Mouse (Mus musculus) neural tube, embryonic 12.5 days (tissue): ENCODE data around the gene Sfxn3. TPM values are rescaled to one million over a fixed set of nuclear protein-coding genes. Genes with fewer than 3 reads are reported as not detected.
A peak's percentile ranks its signal among the peaks of the same experiment; 100 is the strongest.

Source experiments
- ATAC-seq: fragments of 200-750 bp; cut with Nextera tagmentation; 2 replicates; pipeline ENCODE4 v1.8.0; 2017; ENCODE audit warnings: low read depth, mild to moderate bottlenecking, moderate TSS enrichment, moderate library complexity; ENCODE audit not compliant: low FRiP score
- H3K27ac ChIP-seq: fragments of 300-500 bp; sonication (generic); 2 replicates; pipeline ENCODE4 v1.5.1; 2016
- H3K27me3 ChIP-seq: fragments of 300-500 bp; sonication (generic); replicated peaks from 2 replicates; pipeline ENCODE4 v1.6.1; 2016; ENCODE audit warnings: mild to moderate bottlenecking
- H3K36me3 ChIP-seq: fragments of 300-500 bp; sonication (generic); 2 replicates; pipeline ENCODE4 v1.6.1; 2016; ENCODE audit warnings: mild to moderate bottlenecking
- H3K4me1 ChIP-seq: fragments of 300-500 bp; sonication (generic); 2 replicates; pipeline ENCODE4 v1.6.1; 2016
- H3K4me2 ChIP-seq: fragments of 300-500 bp; sonication (generic); replicated peaks from 2 replicates; pipeline ENCODE4 v1.6.1; 2016; ENCODE audit warnings: mild to moderate bottlenecking
- H3K4me3 ChIP-seq: fragments of 300-500 bp; sonication (generic); 2 replicates; pipeline ENCODE4 v1.5.1; 2016
- H3K9ac ChIP-seq: fragments of 300-500 bp; sonication (generic); 2 replicates; pipeline ENCODE4 v1.6.1; 2016; ENCODE audit warnings: mild to moderate bottlenecking
- H3K9me3 ChIP-seq: fragments of 300-500 bp; sonication (generic); 2 replicates; pipeline ENCODE4 v1.6.1; 2016; ENCODE audit warnings: mild to moderate bottlenecking
- WGBS: fragments of 180-500 bp; shearing (Covaris S2); methylation state at CpG from one replicate; pipeline ENCODE4 v1.1.7; 2016; 5-methylcytosine and 5-hydroxymethylcytosine counted together
- polyA plus RNA-seq: library from polyadenylated mRNA; unstranded; fragments of >200 nt; fragmentation: Nextera tagmentation; extraction: Ambion mirVana; gene quantifications from 2 replicates; pipeline ENCODE4 v1.2.1, GENCODE M21; 2016

Sfxn3 gene
- polyA plus RNA-seq, 1 experiment from 2014 or later, result 41.2 TPM

DNA sequence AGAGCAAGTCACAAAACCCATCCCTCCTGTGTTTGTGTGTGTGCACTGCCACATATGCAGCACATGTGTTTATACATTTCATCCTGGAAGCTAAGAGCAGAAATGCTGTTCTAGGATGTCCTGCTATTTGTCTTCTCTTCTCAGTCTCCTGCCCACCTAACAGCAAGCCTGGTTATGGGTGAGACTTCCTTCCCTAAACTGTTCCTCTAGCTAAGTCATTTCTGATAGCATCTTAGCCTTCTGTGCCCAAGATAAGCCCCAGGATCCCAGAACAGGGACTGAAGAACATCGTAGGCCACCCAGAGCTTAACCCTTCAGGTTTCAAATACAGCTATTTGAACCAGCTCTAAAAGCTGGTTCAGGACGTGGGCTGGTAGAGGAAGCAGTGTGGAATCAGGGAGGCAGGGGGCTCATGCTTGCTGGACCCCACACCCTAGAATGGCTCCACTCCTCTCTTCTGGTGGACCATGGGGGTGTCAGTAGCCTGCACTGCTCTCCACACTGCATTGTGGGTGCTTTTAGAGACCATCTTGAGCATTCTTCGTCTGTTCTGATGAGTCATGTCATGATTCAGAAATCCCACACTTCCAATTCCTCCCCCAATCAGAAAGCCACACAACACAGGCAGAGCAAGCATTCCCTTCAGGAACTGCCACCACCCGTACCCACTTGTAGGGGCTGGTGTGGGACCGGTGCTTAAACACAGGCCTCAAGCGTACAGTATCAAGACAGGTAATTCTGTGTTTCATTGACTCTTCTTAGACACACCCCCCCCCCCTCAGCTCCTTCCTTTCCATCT lies 7.8 kb downstream of the Sfxn3 start:
- H3K4me1 ChIP-seq, result peaks cover 23% of the 10 kb centered on the region
- 0 out of 2 replicates have a peak, but pooled peaks cover 4% of the 10 kb centered on the region for H3K27me3 ChIP-seq
- no peak overlapping the region for H3K9ac ChIP-seq
- no peaks in the 10 kb centered on the region for H3K9me3 ChIP-seq
- H3K4me3 ChIP-seq, result no peak overlapping the region
- H3K36me3 ChIP-seq, result peaks cover 22% of the 10 kb centered on the region; the same call in 1 of the 2 replicates
- 81% methylated on average over 6 of the region's 6 CpGs for WGBS
- H3K4me2 ChIP-seq, result no peak overlapping the region
- ATAC-seq, result no peak
- H3K27ac ChIP-seq, result no peak overlapping the region

DNA sequence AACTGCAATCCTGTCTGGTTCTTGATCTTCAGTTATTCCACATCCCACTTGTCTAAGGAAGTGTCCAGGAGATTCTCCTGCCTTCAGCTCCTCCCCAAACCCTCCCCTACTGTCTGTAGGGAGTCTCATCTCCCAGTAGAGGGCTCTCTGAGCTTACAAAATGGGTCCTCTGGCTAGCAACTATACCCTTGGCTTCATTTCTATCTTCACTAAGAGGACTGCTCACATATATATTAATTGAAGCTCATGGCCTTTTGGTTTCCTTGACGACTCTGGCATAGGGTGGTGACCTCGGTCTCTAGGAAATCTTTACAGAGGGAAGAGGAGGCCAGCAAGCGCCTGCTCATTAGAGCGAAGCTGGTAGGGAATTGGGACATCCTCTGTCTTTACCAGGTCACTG lies 9.1 kb downstream of the Sfxn3 start:
- 49% methylated on average over 4 of the region's 4 CpGs for WGBS
- no peak overlapping the region for H3K27ac ChIP-seq
- H3K36me3 ChIP-seq, result peaks cover 18% of the 10 kb centered on the region; the same call in 1 of the 2 replicates
- no peak overlapping the region for H3K4me3 ChIP-seq
- peaks cover 23% of the 10 kb centered on the region for H3K4me1 ChIP-seq
- H3K9me3 ChIP-seq, result no peaks in the 10 kb centered on the region
- 0 out of 2 replicates have a peak, but pooled peaks cover 4% of the 10 kb centered on the region for H3K27me3 ChIP-seq
- no peak for ATAC-seq
- peak overlapping the region; percentile 78 for H3K4me2 ChIP-seq
- no peak overlapping the region for H3K9ac ChIP-seq

DNA sequence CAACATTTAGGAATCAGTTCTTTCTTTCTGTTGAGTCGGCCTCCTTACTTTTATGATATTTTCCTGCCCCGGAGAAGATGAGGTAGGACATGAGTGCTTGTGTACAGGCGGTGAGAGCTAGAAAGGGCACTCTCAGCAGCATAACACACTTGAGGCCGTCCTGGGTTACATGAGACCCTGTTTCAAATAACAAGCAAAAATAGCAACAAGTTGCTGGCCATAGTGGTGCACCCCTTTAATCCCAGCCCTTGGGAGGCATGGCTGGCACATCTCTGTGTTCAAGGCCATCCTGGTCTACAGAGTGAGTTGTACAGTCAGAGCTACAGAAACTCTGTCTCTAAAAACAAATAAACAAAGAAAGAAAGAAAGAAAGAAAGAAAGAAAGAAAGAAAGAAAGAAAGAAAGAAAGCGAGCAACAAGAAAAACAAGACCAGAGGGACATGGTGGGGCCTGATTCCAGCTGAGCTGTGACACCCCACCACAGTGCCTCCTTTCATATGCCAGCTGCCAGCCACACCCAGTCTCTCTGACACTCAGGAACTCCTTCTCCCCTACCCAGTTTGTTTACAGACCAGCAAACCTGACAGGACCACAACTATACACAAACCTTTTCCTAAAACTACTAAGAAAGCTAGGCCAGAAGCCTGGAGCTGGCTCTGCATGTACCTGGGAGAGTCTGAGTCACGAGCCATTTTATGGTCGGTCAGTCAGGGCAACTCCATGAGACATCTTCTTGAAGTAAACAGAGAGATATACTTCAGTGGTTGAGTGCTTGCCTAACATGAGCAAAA lies 9.8 kb downstream of the Sfxn3 start:
- no peak for ATAC-seq
- 90% methylated on average over 7 of the region's 7 CpGs for WGBS
- Histone ChIP-seq H3K9me3 (no peaks in the 10 kb centered on the region), H3K4me2 (peak overlapping the region; percentile 78), H3K36me3 (peaks cover 16% of the 10 kb centered on the region; the same call in 1 of the 2 replicates), H3K4me1 (peaks cover 23% of the 10 kb centered on the region), H3K4me3 (no peak overlapping the region), H3K27ac (no peak overlapping the region), H3K9ac (peak overlapping the region; percentile 60; the same call in 1 of the 2 replicates), H3K27me3 (0 out of 2 replicates have a peak, but pooled peaks cover 4% of the 10 kb centered on the region)

DNA sequence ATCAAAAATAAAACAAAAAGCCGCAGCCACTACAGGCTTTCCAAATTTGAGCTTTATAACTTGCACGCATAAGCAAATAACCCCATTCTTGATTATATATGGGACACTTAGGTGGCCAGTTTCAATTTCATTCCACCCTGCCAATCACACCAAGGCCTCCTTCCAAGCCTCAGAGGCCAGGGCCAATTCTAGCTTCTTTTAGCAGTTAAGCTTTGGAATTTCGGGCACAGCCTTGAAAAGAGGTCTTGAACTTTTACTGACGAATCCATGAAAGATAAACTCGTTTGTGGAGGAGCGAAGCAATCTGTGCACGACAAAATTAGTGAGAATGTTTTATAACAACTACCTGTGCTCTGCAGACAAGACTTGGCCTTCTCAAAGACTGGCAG lies 10.4 kb downstream of the Sfxn3 start:
- Histone ChIP-seq H3K9me3 (no peaks in the 10 kb centered on the region), H3K36me3 (peaks cover 11% of the 10 kb centered on the region; the same call in 1 of the 2 replicates), H3K27me3 (0 out of 2 replicates have a peak, but pooled peaks cover 4% of the 10 kb centered on the region), H3K27ac (peak overlapping the region; percentile 95), H3K4me2 (peak overlapping the region; percentile 78), H3K4me1 (peaks cover 23% of the 10 kb centered on the region), H3K4me3 (peak overlapping the region; percentile 57), H3K9ac (peak overlapping the region; percentile 60)
- WGBS, result 51% methylated on average over 7 of the region's 7 CpGs
- no peak; the same call in 1 of the 2 replicates for ATAC-seq

DNA sequence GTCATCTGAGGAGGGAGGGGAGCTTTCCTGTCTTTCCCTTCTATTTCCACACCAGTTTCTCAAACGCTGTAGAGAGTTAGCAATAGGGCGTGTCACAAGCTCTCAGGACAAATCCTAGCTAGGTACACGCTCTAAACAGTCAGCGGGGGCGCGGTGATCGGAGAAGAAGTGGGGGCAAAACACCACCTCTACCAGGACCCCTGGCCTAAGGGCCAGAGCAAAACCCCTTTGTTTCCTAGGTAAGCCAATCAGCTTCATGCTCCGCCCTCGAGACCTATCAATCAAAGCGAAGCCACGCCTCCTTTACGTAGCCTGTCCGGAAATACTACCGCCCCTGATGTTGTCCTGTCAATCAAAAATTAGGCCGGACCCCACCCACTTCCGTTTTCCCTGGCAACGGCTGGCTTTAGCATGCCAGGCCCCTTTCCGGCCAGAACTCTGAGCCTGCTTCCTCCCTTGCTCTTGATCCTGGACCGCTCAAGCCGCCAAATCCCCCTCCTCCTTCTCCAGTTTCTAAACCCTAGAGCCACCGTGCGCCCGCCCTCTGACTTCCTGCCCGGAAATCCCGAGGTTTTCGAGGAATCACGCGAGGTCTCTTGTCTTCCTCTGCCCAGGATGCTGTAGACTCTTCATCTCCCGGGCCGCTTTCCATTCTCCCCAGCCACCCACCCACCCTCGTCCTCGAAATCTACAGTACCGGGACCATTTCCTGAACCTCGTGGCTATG lies 11.0 kb downstream of the Sfxn3 start:
- 0 out of 2 replicates have a peak, but pooled peaks cover 4% of the 10 kb centered on the region for H3K27me3 ChIP-seq
- peak overlapping the region; percentile 95 for H3K27ac ChIP-seq
- WGBS, result under 1% methylated on average over 34 of the region's 34 CpGs
- peak overlapping the region; percentile 57 for H3K4me3 ChIP-seq
- H3K4me1 ChIP-seq, result peaks cover 23% of the 10 kb centered on the region
- H3K9ac ChIP-seq, result peak overlapping the region; percentile 74
- no peaks in the 10 kb centered on the region for H3K9me3 ChIP-seq
- H3K36me3 ChIP-seq, result peaks cover 9% of the 10 kb centered on the region; the same call in 1 of the 2 replicates
- H3K4me2 ChIP-seq, result peak overlapping the region; percentile 78
- peak; percentile 89 for ATAC-seq

DNA sequence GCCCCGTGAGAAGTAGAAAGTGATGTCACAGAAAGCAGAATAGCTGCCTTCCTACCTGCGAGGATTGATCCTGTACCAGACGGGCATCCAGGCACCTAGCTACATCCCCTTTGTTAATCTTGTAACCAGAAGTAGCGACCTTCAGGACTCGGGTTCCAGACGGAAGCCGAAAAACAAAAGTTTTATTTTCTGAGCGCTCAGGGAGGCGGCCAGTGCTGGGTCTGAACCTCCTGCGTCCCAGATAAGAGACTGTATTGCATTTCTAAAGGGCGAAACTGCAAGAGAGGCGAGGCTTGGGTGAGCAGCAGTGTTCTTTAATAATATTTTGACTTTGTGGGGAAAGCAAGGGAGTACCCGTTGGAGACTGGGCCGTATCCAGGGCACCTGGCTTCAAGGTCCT lies 11.5 kb downstream of the Sfxn3 start:
- Histone ChIP-seq H3K36me3 (peaks cover 9% of the 10 kb centered on the region; the same call in 1 of the 2 replicates), H3K27ac (peak overlapping the region; percentile 95), H3K27me3 (peaks cover 5% of the 10 kb centered on the region), H3K9me3 (no peaks in the 10 kb centered on the region), H3K9ac (peak overlapping the region; percentile 74), H3K4me1 (peaks cover 25% of the 10 kb centered on the region), H3K4me3 (peak overlapping the region; percentile 57), H3K4me2 (peak overlapping the region; percentile 78)
- ATAC-seq, result no peak
- WGBS, result 1% methylated on average over 14 of the region's 14 CpGs

DNA sequence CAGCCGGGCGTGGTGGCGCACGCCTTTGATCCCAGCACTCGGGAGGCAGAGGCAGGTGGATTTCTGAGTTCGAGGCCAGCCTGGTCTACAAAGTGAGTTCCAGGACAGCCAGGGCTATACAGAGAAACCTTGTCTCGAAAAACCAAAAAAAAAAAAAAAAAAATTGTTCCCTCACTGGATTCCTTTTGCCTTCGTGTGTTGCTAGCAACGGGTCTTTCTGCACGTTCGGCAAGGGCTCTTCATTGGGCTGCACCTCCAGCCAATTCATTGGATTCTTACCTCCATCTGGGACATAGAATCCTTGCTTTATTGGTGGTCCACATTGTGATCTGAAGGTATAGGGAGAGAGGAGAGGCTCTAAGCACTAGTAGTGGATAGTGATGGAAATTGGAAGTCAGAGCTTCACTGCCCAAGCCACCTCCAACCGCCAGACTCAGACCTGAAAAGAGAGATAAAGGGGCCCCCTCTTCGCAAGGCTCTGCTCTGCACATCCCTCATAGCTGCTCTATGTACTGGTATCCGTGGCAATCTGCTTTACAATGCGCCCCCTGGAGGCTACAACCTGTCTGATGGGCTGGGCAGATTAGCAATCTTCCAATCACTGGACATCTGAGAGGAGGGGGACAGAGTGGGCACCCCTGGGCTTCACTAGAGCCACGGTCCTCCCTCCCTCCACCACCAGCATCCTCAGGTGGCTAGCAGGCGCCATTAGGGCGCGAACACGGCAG lies 16.4 kb downstream of the Sfxn3 start:
- peak; percentile 56; the same call in 1 of the 2 replicates for ATAC-seq
- H3K4me3 ChIP-seq, result no peak overlapping the region

DNA sequence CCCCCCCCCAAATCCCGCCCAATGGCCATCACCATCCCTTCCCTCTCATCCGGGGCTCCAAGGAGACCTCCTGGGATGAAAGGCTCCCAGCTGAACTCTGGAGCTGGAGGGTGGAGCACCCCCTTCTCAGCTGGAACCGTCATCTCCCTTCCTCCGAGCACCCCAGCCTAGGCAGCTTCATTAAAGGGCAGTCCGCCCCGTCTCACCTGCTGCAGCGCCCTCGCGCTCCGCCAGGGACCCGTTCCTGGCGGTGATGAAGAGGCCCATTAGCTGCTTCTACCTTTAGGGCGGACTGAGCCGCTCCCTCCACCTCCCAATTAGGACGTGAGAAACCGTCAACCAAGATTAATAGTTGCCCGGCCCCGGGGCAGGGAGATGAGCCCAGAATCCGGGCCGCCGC lies 17.9 kb downstream of the Sfxn3 start:
- peaks cover 57% of the 10 kb centered on the region for H3K27me3 ChIP-seq
- ATAC-seq, result no peak
- H3K9me3 ChIP-seq, result no peaks in the 10 kb centered on the region
- H3K9ac ChIP-seq, result no peak overlapping the region
- peak overlapping the region; percentile 12; the same call in 1 of the 2 replicates for H3K4me2 ChIP-seq
- H3K4me1 ChIP-seq, result peaks cover 8% of the 10 kb centered on the region; the same call in 1 of the 2 replicates
- WGBS, result under 1% methylated on average over 21 of the region's 21 CpGs
- no peak overlapping the region for H3K4me3 ChIP-seq
- no peaks in the 10 kb centered on the region for H3K36me3 ChIP-seq
- no peak overlapping the region for H3K27ac ChIP-seq

More for the DNA sequence above, 16.4 kb downstream of the Sfxn3 start:
- WGBS, result 40% methylated on average over 20 of the region's 20 CpGs
- Histone ChIP-seq H3K9ac (no peak overlapping the region), H3K27me3 (peaks cover 50% of the 10 kb centered on the region), H3K4me2 (peak overlapping the region; percentile 35), H3K36me3 (no peaks in the 10 kb centered on the region), H3K9me3 (no peaks in the 10 kb centered on the region), H3K27ac (no peak overlapping the region), H3K4me1 (peaks cover 12% of the 10 kb centered on the region)

DNA sequence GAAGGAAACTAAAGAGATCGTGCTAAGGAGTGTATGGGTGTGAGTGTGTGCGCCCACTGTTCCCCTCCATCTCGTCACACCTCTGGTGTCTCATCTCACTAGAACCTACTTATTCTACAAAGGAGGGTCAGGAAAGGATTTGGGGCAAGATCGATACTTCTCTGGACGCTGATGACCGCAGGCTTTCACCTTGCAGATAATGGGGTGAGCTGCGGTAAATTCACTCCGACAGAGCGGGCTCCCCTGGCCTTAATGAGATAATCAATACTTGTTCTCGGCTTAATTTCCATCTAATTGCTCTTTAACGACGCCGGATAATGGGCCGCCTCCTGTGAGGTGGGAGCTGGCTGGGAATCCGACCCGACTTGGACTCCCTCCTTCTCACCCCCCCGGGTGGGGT lies 19.9 kb downstream of the Sfxn3 start:
- Histone ChIP-seq H3K4me1 (peaks cover 8% of the 10 kb centered on the region; the same call in 1 of the 2 replicates), H3K9ac (no peak overlapping the region), H3K4me2 (no peak overlapping the region), H3K9me3 (no peaks in the 10 kb centered on the region), H3K27ac (no peak overlapping the region), H3K27me3 (peaks cover 74% of the 10 kb centered on the region), H3K4me3 (no peak overlapping the region), H3K36me3 (no peaks in the 10 kb centered on the region)
- WGBS, result 12% methylated on average over 17 of the region's 17 CpGs
- ATAC-seq, result no peak

DNA sequence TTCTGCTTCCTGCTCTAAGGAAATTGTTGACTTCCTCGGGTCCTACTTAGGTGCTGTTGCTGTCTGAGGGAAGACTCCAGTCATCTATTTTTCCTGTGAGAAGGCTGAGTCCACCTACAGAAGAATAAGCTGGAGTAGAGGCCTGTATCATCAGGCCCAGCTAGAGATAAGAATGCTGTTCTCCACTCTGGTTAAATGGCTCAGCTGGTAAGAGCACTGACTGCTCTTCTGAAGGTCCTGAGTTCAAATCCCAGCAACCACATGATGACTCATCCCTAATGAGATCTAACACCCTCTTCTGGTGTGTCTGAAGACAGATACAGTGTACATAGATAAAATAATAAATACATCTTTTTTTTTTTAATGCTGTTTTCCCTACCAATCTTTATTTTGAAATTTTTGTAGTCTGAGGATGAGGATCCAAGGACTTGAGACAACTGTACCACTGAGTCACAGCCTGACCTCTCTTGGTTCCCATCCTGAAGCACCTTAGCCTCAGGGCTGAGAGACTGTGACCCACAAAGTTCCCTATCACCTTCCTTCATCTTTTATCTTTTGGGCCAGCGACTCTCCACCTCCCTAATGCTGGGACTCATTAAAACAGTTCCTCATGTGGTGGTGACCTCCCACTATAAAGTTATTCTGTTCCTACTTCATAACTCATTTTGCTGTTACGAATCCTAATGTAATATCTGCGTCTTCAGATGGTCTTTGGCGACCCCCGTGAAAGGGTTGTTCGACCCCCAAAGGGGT lies 20.6 kb downstream of the Sfxn3 start:
- Histone ChIP-seq H3K4me1 (peaks cover 8% of the 10 kb centered on the region; the same call in 1 of the 2 replicates), H3K4me3 (no peak overlapping the region), H3K9ac (no peak overlapping the region), H3K4me2 (no peak overlapping the region), H3K27me3 (peaks cover 74% of the 10 kb centered on the region), H3K27ac (no peak overlapping the region), H3K36me3 (no peaks in the 10 kb centered on the region), H3K9me3 (no peaks in the 10 kb centered on the region)
- WGBS, result 80% methylated on average over 7 of the region's 7 CpGs
- ATAC-seq, result no peak
